Mouse (Mus musculus) forebrain, embryonic 13.5 days (tissue): ENCODE data around the gene Arhgef10l. TPM values are rescaled to one million over a fixed set of nuclear protein-coding genes. Genes with fewer than 3 reads are reported as not detected.

Experiments
- ATAC-seq: fragments of 200-750 bp; cut with Nextera tagmentation; 2 replicates; pipeline ENCODE4 v1.8.0; 2017
- H3K27ac ChIP-seq: fragments of 300-500 bp; sonication (generic); 2 replicates; pipeline ENCODE4 v1.5.1; 2015; ENCODE audit warnings: inconsistent platforms, mild to moderate bottlenecking, moderate library complexity
- H3K27me3 ChIP-seq: fragments of 300-500 bp; sonication (generic); 2 replicates; pipeline ENCODE4 v1.6.1; 2015; ENCODE audit warnings: mild to moderate bottlenecking, inconsistent platforms
- H3K36me3 ChIP-seq: fragments of 300-500 bp; sonication (generic); 2 replicates; pipeline ENCODE4 v1.6.1; 2015; ENCODE audit warnings: mild to moderate bottlenecking, inconsistent platforms; ENCODE audit not compliant: poor library complexity, severe bottlenecking
- H3K4me1 ChIP-seq: fragments of 300-500 bp; sonication (generic); 2 replicates; pipeline ENCODE4 v1.6.1; 2015; ENCODE audit warnings: inconsistent platforms
- H3K4me2 ChIP-seq: fragments of 300-500 bp; sonication (generic); 2 replicates; pipeline ENCODE4 v1.6.1; 2015; ENCODE audit warnings: inconsistent platforms, mild to moderate bottlenecking, moderate library complexity
- H3K4me3 ChIP-seq: fragments of 300-500 bp; sonication (generic); 2 replicates; pipeline ENCODE4 v1.5.1; 2015; ENCODE audit warnings: mild to moderate bottlenecking, inconsistent platforms
- H3K9ac ChIP-seq: fragments of 300-500 bp; sonication (generic); 2 replicates; pipeline ENCODE4 v1.6.1; 2015; ENCODE audit warnings: mild to moderate bottlenecking, inconsistent platforms
- H3K9me3 ChIP-seq: fragments of 300-500 bp; sonication (generic); replicated peaks from 2 replicates; pipeline ENCODE4 v1.6.1; 2016; ENCODE audit warnings: inconsistent platforms
- WGBS: fragments of 180-500 bp; shearing (Covaris S2); methylation state at CpG from one replicate; pipeline ENCODE4 v1.1.7; 2015; 5-methylcytosine and 5-hydroxymethylcytosine counted together
- polyA plus RNA-seq: library from polyadenylated mRNA; unstranded; fragments of >200 nt; fragmentation: Nextera tagmentation; extraction: Ambion mirVana; gene quantifications from 2 replicates; pipeline ENCODE4 v1.2.1, GENCODE M21; 2015

The Arhgef10l gene
- polyA plus RNA-seq, 1 experiment from 2014 or later, result 20.2 TPM

DNA sequence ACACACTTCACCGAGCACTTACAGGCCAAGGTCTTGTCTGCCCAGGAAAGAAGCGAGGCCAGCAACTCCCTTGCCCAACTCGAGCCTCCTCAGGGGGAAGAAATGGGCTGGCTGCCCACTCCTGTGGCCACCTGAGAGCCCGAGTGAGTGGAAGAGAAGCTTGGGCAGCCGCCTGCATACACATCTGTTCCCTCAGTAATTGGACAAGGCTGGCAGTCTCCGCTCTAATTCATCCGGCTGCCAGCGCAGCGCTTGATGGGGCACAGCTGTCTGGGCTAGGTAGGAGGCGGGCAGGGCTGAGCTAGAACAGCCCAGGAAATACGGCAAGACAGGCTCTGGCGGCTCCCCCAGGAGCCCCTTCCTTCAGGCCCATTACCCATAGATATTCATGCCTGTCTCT is 115.8 kb downstream of the Arhgef10l start:
- peaks cover 3% of the 10 kb centered on the region; the same call in 1 of the 2 replicates for H3K4me1 ChIP-seq
- H3K9ac ChIP-seq, result no peak overlapping the region
- peak; percentile 53; the same call in 1 of the 2 replicates for ATAC-seq
- H3K36me3 ChIP-seq, result peaks cover 71% of the 10 kb centered on the region
- H3K4me3 ChIP-seq, result no peak overlapping the region
- 68% methylated on average over 12 of the region's 12 CpGs for WGBS
- peak overlapping the region; percentile 55 for H3K27ac ChIP-seq
- H3K4me2 ChIP-seq, result no peak overlapping the region
- no peaks in the 10 kb centered on the region for H3K9me3 ChIP-seq
- no peaks in the 10 kb centered on the region for H3K27me3 ChIP-seq

DNA sequence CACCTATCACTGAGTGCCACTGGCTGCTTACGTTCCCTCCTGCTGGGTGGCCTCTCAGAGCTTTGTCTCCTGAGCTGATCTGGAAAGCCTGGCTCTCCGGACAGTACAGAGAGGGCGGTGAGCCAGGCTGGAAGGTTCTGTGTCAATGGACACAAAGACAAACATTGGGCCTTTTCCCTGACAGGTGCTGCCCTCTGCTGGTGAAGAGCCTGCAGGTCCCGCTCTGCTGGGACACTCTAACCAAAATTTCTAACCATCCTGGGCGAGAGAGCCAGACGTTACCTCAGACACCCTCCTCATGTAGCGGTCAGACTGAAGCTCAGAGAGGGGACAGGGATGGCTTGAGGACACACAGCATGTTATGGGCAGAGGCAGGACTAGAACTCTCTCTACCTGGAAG is 118.3 kb downstream of the Arhgef10l start:
- H3K9me3 ChIP-seq, result no peaks in the 10 kb centered on the region
- H3K36me3 ChIP-seq, result peaks cover 73% of the 10 kb centered on the region
- no peak overlapping the region for H3K27ac ChIP-seq
- no peak overlapping the region; the same call in 1 of the 2 replicates for H3K9ac ChIP-seq
- H3K4me2 ChIP-seq, result no peak overlapping the region
- peak; percentile 53; the same call in 1 of the 2 replicates for ATAC-seq
- 23% methylated on average over 7 of the region's 7 CpGs for WGBS
- peaks cover 3% of the 10 kb centered on the region; the same call in 1 of the 2 replicates for H3K4me1 ChIP-seq
- H3K4me3 ChIP-seq, result no peak overlapping the region
- no peaks in the 10 kb centered on the region for H3K27me3 ChIP-seq

- Histone ChIP-seq H3K9me3 (no peaks in the 10 kb centered on the region), H3K27ac (no peak overlapping the region), H3K9ac (no peak overlapping the region), H3K4me2 (no peak overlapping the region), H3K27me3 (no peaks in the 10 kb centered on the region), H3K36me3 (peaks cover 63% of the 10 kb centered on the region), H3K4me1 (peaks cover 12% of the 10 kb centered on the region; the same call in 1 of the 2 replicates), H3K4me3 (no peak overlapping the region)
- WGBS, result 30% methylated on average over 11 of the region's 11 CpGs
- peak; percentile 58 for ATAC-seq
Observed at GRCm38 (mm10) chr4:140539125-140539524, 126.7 kb downstream of the Arhgef10l start.

DNA sequence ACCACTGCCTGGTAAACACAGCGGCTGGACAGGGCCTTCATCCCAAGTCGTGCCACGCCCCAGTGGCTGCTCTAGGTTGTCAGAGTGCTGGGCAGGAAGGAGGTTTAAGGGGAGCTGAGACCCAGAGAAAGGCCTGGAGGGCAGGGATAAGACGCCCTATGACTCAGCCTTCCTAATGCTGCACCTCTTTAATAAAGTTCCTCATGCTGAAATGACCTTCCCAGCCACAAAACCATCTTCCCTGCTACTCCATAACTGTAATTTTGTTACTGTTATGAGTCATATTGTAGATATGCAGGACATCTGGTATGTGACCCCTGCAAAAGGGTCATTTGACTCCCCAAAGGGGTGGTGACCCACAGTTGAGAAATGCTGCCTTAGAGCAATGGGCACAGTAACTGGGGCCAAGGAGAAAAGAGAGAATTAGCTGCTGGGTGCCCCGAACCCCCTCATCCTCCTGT is 128.2 kb downstream of the Arhgef10l start:
- Histone ChIP-seq H3K27me3 (no peaks in the 10 kb centered on the region), H3K4me2 (no peak overlapping the region), H3K36me3 (peaks cover 63% of the 10 kb centered on the region), H3K9me3 (no peaks in the 10 kb centered on the region), H3K27ac (no peak overlapping the region), H3K4me1 (peaks cover 23% of the 10 kb centered on the region), H3K9ac (no peak overlapping the region), H3K4me3 (no peak overlapping the region)
- WGBS, result 84% methylated on average over 5 of the region's 5 CpGs
- no peak for ATAC-seq

- ATAC-seq, result no peak
- peaks cover 26% of the 10 kb centered on the region for H3K4me1 ChIP-seq
- WGBS, result 87% methylated on average over 8 of the region's 8 CpGs
Observed at GRCm38 (mm10) chr4:140535323-140535722, 130.5 kb downstream of the Arhgef10l start.

GRCm38 (mm10) chr4:140532270-140532669 is 133.5 kb downstream of the Arhgef10l start:
- 0 out of 2 replicates have a peak overlapping the region, but pooled peaks have one; percentile 26 for H3K9ac ChIP-seq
- H3K4me3 ChIP-seq, result no peak overlapping the region
- peaks cover 37% of the 10 kb centered on the region for H3K4me1 ChIP-seq
- H3K27ac ChIP-seq, result peak overlapping the region; percentile 63
- no peaks in the 10 kb centered on the region for H3K9me3 ChIP-seq
- no peak for ATAC-seq
- no peak overlapping the region for H3K4me2 ChIP-seq
- no peaks in the 10 kb centered on the region for H3K27me3 ChIP-seq
- WGBS, result 39% methylated on average over 15 of the region's 15 CpGs
- H3K36me3 ChIP-seq, result peaks cover 61% of the 10 kb centered on the region

More at GRCm38 (mm10) chr4:140535323-140535722, 130.5 kb downstream of the Arhgef10l start:
- Histone ChIP-seq H3K4me2 (no peak overlapping the region), H3K4me3 (no peak overlapping the region), H3K36me3 (peaks cover 66% of the 10 kb centered on the region), H3K27me3 (no peaks in the 10 kb centered on the region), H3K27ac (no peak overlapping the region), H3K9me3 (no peaks in the 10 kb centered on the region), H3K9ac (no peak overlapping the region)

DNA sequence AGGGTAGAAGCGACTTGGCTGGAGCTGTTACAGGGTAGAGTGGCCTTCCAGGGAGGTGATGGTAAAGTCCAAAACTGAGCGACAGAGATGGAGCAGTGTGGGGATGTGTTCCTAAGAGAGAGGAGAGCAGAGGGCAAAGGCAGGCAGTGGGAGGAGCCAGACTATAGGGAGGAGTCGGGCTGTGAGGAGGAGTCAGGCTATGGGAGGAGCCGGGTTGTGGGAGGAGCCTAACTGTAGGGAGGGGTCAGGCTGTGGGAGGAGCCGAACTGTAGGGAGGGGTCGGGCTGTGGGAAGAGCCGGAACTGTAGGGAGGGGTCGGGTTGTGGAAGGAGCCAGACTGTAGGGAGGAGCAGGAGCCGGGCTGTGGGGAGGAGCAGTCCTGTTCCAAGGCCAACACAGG is 134.8 kb downstream of the Arhgef10l start:
- Histone ChIP-seq H3K4me1 (peaks cover 37% of the 10 kb centered on the region), H3K4me3 (no peak overlapping the region), H3K9me3 (no peaks in the 10 kb centered on the region), H3K4me2 (no peak overlapping the region), H3K36me3 (peaks cover 53% of the 10 kb centered on the region), H3K27ac (no peak overlapping the region), H3K9ac (no peak overlapping the region), H3K27me3 (no peaks in the 10 kb centered on the region)
- 0 out of 2 replicates have a peak, but pooled peaks have one; percentile 13 for ATAC-seq
- 53% methylated on average over 9 of the region's 9 CpGs for WGBS

DNA sequence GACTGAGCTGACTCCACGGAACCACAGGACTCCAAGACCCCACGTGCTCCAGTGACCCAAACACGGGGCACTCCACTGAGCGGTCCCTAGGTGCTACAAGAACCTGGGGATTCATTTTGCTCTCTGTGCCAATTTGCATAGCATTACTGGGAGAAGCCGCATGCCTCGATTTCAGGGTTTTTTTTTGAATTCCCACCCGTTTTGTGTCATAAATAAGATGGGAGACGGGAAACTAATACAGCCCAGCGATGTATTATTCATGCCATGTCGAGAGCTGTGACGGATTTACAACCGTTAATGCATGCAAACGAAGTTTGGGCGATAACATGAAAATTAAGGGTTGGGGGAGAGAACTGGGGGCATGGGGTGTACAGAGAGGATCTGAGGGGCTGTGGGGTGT is 136.1 kb downstream of the Arhgef10l start:
- no peaks in the 10 kb centered on the region for H3K27me3 ChIP-seq
- 55% methylated on average over 14 of the region's 14 CpGs for WGBS
- no peak for ATAC-seq
- no peak overlapping the region for H3K9ac ChIP-seq
- peaks cover 37% of the 10 kb centered on the region for H3K4me1 ChIP-seq
- H3K9me3 ChIP-seq, result no peaks in the 10 kb centered on the region
- H3K27ac ChIP-seq, result peak overlapping the region; percentile 51; the same call in 1 of the 2 replicates
- no peak overlapping the region for H3K4me3 ChIP-seq
- H3K36me3 ChIP-seq, result peaks cover 53% of the 10 kb centered on the region
- H3K4me2 ChIP-seq, result no peak overlapping the region

DNA sequence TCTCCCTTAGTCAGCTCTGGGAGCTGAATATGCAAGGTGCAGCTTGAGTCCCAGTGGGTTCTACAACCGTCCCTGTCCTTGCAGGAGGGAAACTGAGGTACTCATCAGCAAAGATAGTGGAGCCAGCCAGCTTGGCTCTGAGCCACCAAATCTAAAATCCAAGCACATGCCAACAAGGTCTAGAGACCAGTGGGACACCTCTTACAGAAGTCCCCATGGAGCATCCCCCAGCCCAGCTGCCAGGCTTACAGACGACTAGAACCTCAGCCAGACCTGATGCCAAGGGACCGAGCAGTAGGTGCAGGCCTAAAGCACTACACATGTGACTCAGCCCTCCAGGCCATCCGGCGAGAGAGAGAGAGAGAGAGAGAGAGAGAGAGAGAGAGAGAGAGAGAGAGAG is 137.4 kb downstream of the Arhgef10l start:
- 81% methylated on average over 5 of the region's 5 CpGs for WGBS
- H3K27ac ChIP-seq, result no peak overlapping the region
- ATAC-seq, result no peak
- no peak overlapping the region for H3K4me2 ChIP-seq
- peaks cover 33% of the 10 kb centered on the region for H3K4me1 ChIP-seq
- no peaks in the 10 kb centered on the region for H3K9me3 ChIP-seq
- H3K27me3 ChIP-seq, result no peaks in the 10 kb centered on the region
- no peak overlapping the region for H3K4me3 ChIP-seq
- peaks cover 42% of the 10 kb centered on the region for H3K36me3 ChIP-seq
- no peak overlapping the region for H3K9ac ChIP-seq

GRCm38 (mm10) chr4:140525674-140526177 is 140.1 kb downstream of the Arhgef10l start:
- Histone ChIP-seq H3K4me3 (no peak overlapping the region), H3K36me3 (peaks cover 43% of the 10 kb centered on the region), H3K4me1 (peaks cover 15% of the 10 kb centered on the region), H3K9me3 (no peaks in the 10 kb centered on the region), H3K4me2 (no peak overlapping the region), H3K9ac (no peak overlapping the region), H3K27me3 (no peaks in the 10 kb centered on the region), H3K27ac (no peak overlapping the region)
- ATAC-seq, result no peak
- 70% methylated on average over 10 of the region's 10 CpGs for WGBS

DNA sequence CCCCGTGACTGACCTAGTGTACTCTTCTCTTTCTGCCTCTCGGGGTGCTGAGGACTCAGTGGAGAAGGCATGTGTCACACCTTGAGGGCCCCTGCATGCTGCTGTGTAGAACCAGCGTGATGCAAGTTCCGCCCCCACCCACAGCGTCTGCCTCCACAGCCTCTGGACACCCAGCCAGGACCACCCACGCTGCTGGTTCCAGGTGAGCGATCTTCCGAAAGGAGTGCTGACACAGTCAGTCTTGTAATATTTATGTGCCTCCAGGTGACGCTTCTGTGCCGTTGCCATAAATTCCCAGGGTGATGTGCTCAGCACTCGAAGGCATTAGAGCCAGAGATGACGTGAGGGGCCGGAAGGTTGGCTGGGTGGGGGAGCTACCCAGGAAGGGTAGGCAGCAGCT is 140.9 kb downstream of the Arhgef10l start:
- no peak overlapping the region for H3K4me2 ChIP-seq
- H3K27me3 ChIP-seq, result no peaks in the 10 kb centered on the region
- H3K9me3 ChIP-seq, result no peaks in the 10 kb centered on the region
- 84% methylated on average over 13 of the region's 13 CpGs for WGBS
- no peak overlapping the region for H3K4me3 ChIP-seq
- ATAC-seq, result no peak
- H3K9ac ChIP-seq, result no peak overlapping the region
- H3K27ac ChIP-seq, result no peak overlapping the region
- H3K4me1 ChIP-seq, result peaks cover 7% of the 10 kb centered on the region
- peaks cover 50% of the 10 kb centered on the region for H3K36me3 ChIP-seq

DNA sequence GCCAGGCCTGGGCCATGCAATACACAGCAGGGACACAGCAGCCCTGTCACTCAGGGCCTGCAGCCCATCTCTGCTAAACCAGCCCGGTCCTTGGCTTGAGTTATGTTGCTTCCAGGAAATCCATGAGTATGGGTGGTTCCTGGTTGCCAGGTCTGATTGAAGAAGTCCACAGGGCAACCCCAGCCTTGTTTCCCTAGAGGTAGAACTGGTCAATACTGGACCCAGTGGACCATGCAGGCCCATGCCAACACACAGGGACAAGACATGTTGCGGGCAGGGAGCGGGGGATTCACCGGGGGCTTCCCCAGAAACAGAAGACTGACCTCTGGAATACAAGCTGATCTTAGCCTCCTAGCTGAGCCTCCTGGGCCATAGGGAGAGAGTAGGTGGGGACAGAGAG is 142.9 kb downstream of the Arhgef10l start:
- H3K9me3 ChIP-seq, result no peaks in the 10 kb centered on the region
- no peak for ATAC-seq
- H3K4me1 ChIP-seq, result no peaks in the 10 kb centered on the region
- no peaks in the 10 kb centered on the region for H3K27me3 ChIP-seq
- H3K9ac ChIP-seq, result no peak overlapping the region
- no peak overlapping the region for H3K4me2 ChIP-seq
- WGBS, result 96% methylated on average over 4 of the region's 4 CpGs
- H3K27ac ChIP-seq, result no peak overlapping the region
- peaks cover 58% of the 10 kb centered on the region for H3K36me3 ChIP-seq
- no peak overlapping the region for H3K4me3 ChIP-seq

- WGBS, result 96% methylated on average over 9 of the region's 9 CpGs
- Histone ChIP-seq H3K4me3 (no peak overlapping the region), H3K36me3 (peaks cover 63% of the 10 kb centered on the region), H3K4me2 (no peak overlapping the region), H3K9me3 (no peaks in the 10 kb centered on the region), H3K4me1 (no peaks in the 10 kb centered on the region), H3K27ac (no peak overlapping the region), H3K9ac (no peak overlapping the region), H3K27me3 (no peaks in the 10 kb centered on the region)
- ATAC-seq, result no peak
Observed at GRCm38 (mm10) chr4:140520719-140521118, 145.1 kb downstream of the Arhgef10l start.
